Mouse (Mus musculus) Patski (cell line): ENCODE results near the gene Tpd52l2. TPM values are rescaled to one million over a fixed set of nuclear protein-coding genes. Genes with fewer than 3 reads are reported as not detected.

Experiments used
- ATAC-seq: fragments of 100-300 bp; one replicate; pipeline ENCODE4 v1.8.0; 2021
- CTCF ChIA-PET: fragments of 350-600 bp; sonication (Branson Sonifier 250); formaldehyde crosslinking; loops from one replicate; lab custom pipeline; 2022; ENCODE audit warnings: inconsistent platforms; lab: Charles Lee
- POLR2A ChIA-PET: fragments of 350-600 bp; sonication (Branson Sonifier 250); formaldehyde crosslinking; loops from one replicate; lab custom pipeline; 2022; ENCODE audit warnings: antibody characterized with exemption, inconsistent platforms; lab: Charles Lee
- DNase-seq: peaks from one replicate; pipeline ENCODE4 v3.0.0-alpha.2; 2011; ENCODE audit warnings: low read depth, low spot score
- H3K27me3 ChIP-seq: fragments of 371-371 bp; one replicate; pipeline ENCODE4 v1.5.1; 2021
- CTCF ChIP-seq: fragments of 100-300 bp; IDR thresholded peaks from one replicate; pipeline ENCODE4 v1.5.1; 2021
- in situ Hi-C: fragments of 300-500 bp; cut with MboI; formaldehyde crosslinking; loops from 3 replicates; pipeline ENCODE4 v1.11.1; 2018; ENCODE audit warnings: low pct_unique_long_range_greater_than_20kb, mixed read lengths
- polyA plus RNA-seq: library from polyadenylated mRNA; unstranded; gene quantifications from one replicate; pipeline ENCODE4 v1.2.3, GENCODE M21; 2021

Gene Tpd52l2
- polyA plus RNA-seq, 1 experiment from 2014 or later: 179 TPM

DNA sequence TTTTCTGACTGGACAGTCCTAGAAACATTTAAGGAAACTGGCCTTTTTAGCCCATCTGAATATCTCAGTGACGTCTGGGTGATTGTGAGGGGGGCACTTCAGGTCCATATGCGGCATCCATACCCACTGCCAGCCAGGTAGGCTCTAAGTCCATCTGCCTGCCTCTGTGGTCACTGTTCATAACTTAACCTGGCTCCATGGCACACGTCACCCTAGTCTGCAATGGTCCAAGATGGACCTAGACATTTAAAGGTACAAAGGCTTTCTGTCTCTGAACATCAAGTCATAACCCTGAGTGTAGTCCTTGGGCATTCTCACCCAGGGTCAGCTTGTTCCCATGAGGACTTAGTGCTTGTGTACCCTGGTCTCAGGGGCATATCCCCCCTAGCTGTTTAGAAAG lies 70.4 kb downstream of the Tpd52l2 start:
- H3K27me3 ChIP-seq: no peaks in the 10 kb centered on the region
- ChIA-PET POLR2A (interaction anchor here (0.5 to 1.0 kb wide), 3 partner anchors 19 to 45 kb away, joined by 3 read pairs; no protein-coding TSS in a partner anchor), CTCF (interaction anchor here (0.6 to 7.8 kb wide), 12 partner anchors 10 to 173 kb away, joined by 3 to 69 read pairs (median 8); no protein-coding TSS in a partner anchor)
- no peak for ATAC-seq
- in situ Hi-C loops: no loop called here
- TF ChIP-seq CTCF: no peak
- DNase-seq: no peak

Other genes starting within 250 kb of the Tpd52l2 start
- 21.3 TPM for gene Gmeb2, start 209.1 kb upstream of the Tpd52l2 start, polyA plus RNA-seq
- gene Stmn3, start 182.6 kb upstream of the Tpd52l2 start, polyA plus RNA-seq: not detected
- 46.5 TPM for gene Rtel1, start 177.4 kb upstream of the Tpd52l2 start, polyA plus RNA-seq
- gene Zgpat, start 132.2 kb upstream of the Tpd52l2 start, polyA plus RNA-seq: 41.8 TPM
- gene Arfrp1, start 131.7 kb upstream of the Tpd52l2 start, polyA plus RNA-seq: 44.8 TPM
- 22.7 TPM for gene Lime1, start 117.1 kb upstream of the Tpd52l2 start, polyA plus RNA-seq
- gene Zbtb46, start 37.7 kb upstream of the Tpd52l2 start, polyA plus RNA-seq: 9.4 TPM
- gene Abhd16b, start 3.9 kb upstream of the Tpd52l2 start, polyA plus RNA-seq: 1.0 TPM
- gene Dnajc5, start 23.3 kb downstream of the Tpd52l2 start, polyA plus RNA-seq: 110 TPM
- gene Uckl1, start 87.8 kb downstream of the Tpd52l2 start, polyA plus RNA-seq: 116 TPM
- 77.4 TPM for gene Prpf6, start 94.7 kb downstream of the Tpd52l2 start, polyA plus RNA-seq
- 63.1 TPM for gene Zfp512b, start 95.7 kb downstream of the Tpd52l2 start, polyA plus RNA-seq
- 22.4 TPM for gene Samd10, start 102.1 kb downstream of the Tpd52l2 start, polyA plus RNA-seq
- 0.15 TPM for gene Gm29797, start 159.9 kb downstream of the Tpd52l2 start, polyA plus RNA-seq
- 0.04 TPM for gene Sox18, start 174.5 kb downstream of the Tpd52l2 start, polyA plus RNA-seq
- gene Tcea2, start 183.2 kb downstream of the Tpd52l2 start, polyA plus RNA-seq: 22.9 TPM
- 42.4 TPM for gene Rgs19, start 196.8 kb downstream of the Tpd52l2 start, polyA plus RNA-seq
- not detected for gene Lkaaear1, start 201.3 kb downstream of the Tpd52l2 start, polyA plus RNA-seq
- gene Oprl1, start 217.9 kb downstream of the Tpd52l2 start, polyA plus RNA-seq: not detected